Mouse (Mus musculus) liver, postnatal 0 days (tissue): ENCODE data around the gene Lcp1.

Experiments used
- CTCF ChIP-seq: sonication (generic); IDR thresholded peaks from 2 replicates; pipeline ENCODE4 v1.5.1; 2016; ENCODE audit warnings: antibody characterized with exemption, low read depth
- EP300 ChIP-seq: IDR thresholded peaks from 2 replicates; pipeline ENCODE4 v1.6.1; 2016; ENCODE audit warnings: antibody characterized with exemption, low read depth, mild to moderate bottlenecking

GRCm38 (mm10) chr14:75197027-75197426 is 66.1 kb downstream of the Lcp1 start:
- peak; percentile 97 for TF ChIP-seq CTCF
- no peak for TF ChIP-seq EP300
